Mouse (Mus musculus) MEL (cell line): ENCODE measurements around the gene Bbs9.

Experiments
- CTCF ChIP-seq, 3 experiments: IDR thresholded peaks in 2 of 3; conservative IDR thresholded peaks in 1 of 3; 2 replicates each; pipeline ENCODE4 v1.5.1; 2011 to 2012; ENCODE audit warnings: low read length in 3 of 3, low read depth in 2 of 3, mild to moderate bottlenecking in 2 of 3, improper control_type of control experiment in 1 of 3, inconsistent platforms in 1 of 3, mixed read lengths in 1 of 3, moderate library complexity in 1 of 3; ENCODE audit not compliant: control insufficient read depth in 1 of 3, insufficient read depth in 1 of 3, poor library complexity in 1 of 3, severe bottlenecking in 1 of 3
- EP300 ChIP-seq, 2 experiments: IDR thresholded peaks; 2 replicates each; pipeline ENCODE4 v1.6.1; 2011; ENCODE audit warnings: improper control_type of control experiment in 2 of 2, low read length in 2 of 2, low read depth in 1 of 2, mild to moderate bottlenecking in 1 of 2
- ETS1 ChIP-seq: IDR thresholded peaks from 2 replicates; pipeline ENCODE4 v1.6.1; 2012; ENCODE audit warnings: low read depth, mild to moderate bottlenecking, inconsistent platforms, low read length, improper control_type of control experiment, moderate library complexity

DNA sequence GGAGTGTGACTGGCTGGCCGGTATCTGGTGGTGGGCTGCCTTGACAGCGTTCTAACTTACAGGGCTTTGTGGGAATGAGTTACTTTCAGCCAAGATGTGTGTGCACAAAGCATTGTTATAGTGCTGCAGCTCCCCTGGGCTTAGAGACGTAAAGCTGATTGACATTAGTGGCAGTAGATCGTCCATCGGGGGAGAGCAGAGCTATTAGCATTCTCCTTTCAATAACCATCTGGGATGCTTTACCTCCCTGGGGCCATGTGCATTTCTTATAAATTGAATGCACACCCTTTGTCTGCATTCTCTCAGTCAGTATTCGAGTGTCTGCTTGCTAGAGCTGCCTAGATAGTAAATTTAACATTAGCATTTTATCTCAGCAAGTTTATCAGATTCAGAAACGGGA is 214.7 kb downstream of the Bbs9 start:
- TF ChIP-seq EP300 (IDR thresholded peaks at IDR 0.05; ENCODE audit: low read depth in 1 of 2, low read length in 2 of 2) (no peak), ETS1 (no peak), CTCF (IDR thresholded peaks at IDR 0.05 in 2 of 3, conservative IDR thresholded peaks at IDR 0.05 in 1 of 3; ENCODE audit: control insufficient read depth in 1 of 3, insufficient read depth in 1 of 3, low read depth in 2 of 3, low read length in 3 of 3, poor library complexity in 1 of 3, severe bottlenecking in 1 of 3) (no peak)
